Mouse (Mus musculus): ENCODE data around the gene Cd79b. TPM values are rescaled to one million over a fixed set of nuclear protein-coding genes. Genes with fewer than 3 reads are reported as not detected.

Gene Cd79b
- polyA plus RNA-seq, 1 experiment from 2014 or later, result 3.7 TPM

DNA sequence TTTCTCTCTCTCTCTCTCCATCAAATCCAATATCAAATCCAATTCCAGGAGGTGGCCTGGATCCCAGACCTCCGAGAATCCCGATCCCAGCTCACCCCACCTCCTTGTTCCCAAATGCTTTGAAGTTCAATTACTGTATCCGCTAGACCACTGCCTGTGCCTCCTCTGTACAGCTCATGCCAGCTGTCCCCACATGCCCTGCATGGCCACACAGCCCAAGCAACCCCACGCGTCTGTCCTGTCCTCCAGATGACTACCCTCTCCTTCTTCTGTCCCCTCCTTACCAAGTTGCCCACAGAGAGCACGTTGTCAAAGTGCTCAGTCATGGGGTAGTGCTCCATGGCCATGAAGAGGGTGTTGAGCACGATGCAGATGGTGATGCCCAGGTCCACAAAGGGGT, 24.3 kb upstream of the Cd79b start:
- ATAC-seq (ENCODE audit: insufficient read depth, low FRiP score, low read depth), result no peak
- Histone ChIP-seq H3K4me3 (replicated peaks) (no peak overlapping the region), H3K9ac (no peak overlapping the region), H3K27me3 (replicated peaks) (no peaks in the 10 kb centered on the region), H3K4me2 (no peak overlapping the region), H3K27ac (no peak overlapping the region), H3K36me3 (no peaks in the 10 kb centered on the region), H3K9me3 (no peaks in the 10 kb centered on the region), H3K4me1 (no peaks in the 10 kb centered on the region)
- WGBS, result 79% methylated on average over 7 of the region's 7 CpGs

DNA sequence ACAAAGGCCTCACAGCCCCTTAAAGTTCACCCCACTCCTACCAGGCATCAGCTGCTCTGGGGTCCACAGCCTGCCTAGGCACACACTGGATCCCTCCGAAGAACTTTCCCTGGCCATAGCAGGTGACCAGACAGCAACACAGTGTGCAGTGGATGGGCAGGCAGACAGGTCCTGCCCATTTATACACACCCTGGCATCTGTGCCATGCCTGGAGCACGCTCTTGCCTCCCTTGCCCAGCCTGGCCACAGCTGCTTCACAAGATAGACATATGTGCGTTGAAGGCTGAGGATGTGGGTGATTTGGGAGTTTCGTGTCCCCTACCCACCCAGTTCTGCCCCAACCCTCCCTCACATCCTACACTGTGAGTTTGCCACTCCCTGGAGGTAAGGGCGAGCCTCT, 23.5 kb upstream of the Cd79b start:
- 80% methylated on average over 5 of the region's 5 CpGs for WGBS
- Histone ChIP-seq H3K4me2 (no peak overlapping the region), H3K4me3 (replicated peaks) (no peak overlapping the region), H3K9ac (no peak overlapping the region), H3K36me3 (no peaks in the 10 kb centered on the region), H3K4me1 (no peaks in the 10 kb centered on the region), H3K27me3 (replicated peaks) (no peaks in the 10 kb centered on the region), H3K27ac (no peak overlapping the region), H3K9me3 (no peaks in the 10 kb centered on the region)
- no peak for ATAC-seq (ENCODE audit: insufficient read depth, low FRiP score, low read depth)

DNA sequence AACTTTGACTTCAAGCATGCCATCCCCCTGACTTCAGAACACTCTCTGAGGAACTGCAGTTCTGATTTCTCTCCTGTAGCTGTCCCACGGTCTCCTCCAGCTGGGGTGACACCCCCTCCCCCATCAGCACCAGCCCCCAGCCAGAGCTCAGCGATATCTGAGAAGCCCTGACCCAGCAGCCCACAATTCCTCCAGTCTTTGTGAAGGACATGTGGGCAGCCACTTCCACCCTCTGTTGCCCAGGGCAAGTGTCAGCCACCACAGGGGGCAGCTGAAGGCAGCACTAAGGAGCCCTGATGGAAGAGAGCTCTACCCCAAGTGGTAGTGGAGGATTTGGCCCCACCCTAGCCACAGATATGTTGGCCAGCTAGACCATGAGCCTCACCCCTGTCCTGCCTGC, 19.5 kb upstream of the Cd79b start:
- no peaks in the 10 kb centered on the region; the same call in 1 of the 2 replicates for H3K4me1 ChIP-seq
- H3K4me2 ChIP-seq, result no peak overlapping the region
- ATAC-seq (ENCODE audit: insufficient read depth, low FRiP score, low read depth), result no peak
- WGBS, result 5% methylated on average over 2 of the region's 2 CpGs
- H3K36me3 ChIP-seq, result no peaks in the 10 kb centered on the region
- no peak overlapping the region for H3K9ac ChIP-seq
- no peaks in the 10 kb centered on the region for H3K9me3 ChIP-seq
- H3K4me3 ChIP-seq (replicated peaks), result no peak overlapping the region
- H3K27me3 ChIP-seq (replicated peaks), result no peaks in the 10 kb centered on the region
- H3K27ac ChIP-seq, result no peak overlapping the region

DNA sequence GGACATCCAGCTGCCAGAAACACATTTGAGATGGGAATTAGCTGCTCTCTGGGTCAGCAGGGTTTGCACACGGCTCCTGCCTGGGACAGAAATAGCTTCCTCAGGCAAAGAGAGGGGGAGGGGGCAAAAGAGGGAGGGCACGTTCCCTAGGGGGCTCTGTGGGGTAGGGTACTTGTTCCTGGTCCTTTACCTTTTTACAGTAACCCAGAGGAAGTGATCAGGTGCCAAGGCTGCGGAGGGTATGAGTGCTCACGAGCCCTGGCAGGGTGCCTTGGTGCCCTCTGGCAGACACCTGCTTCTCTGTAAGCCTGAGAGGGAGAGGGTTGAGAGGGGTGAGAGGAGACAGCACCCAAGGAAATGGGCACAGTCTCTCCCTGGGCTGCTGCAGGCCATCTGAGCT, 17.9 kb upstream of the Cd79b start:
- 50% methylated on average over 4 of the region's 4 CpGs for WGBS
- no peaks in the 10 kb centered on the region for H3K9me3 ChIP-seq
- H3K4me3 ChIP-seq (replicated peaks), result no peak overlapping the region
- no peaks in the 10 kb centered on the region for H3K27me3 ChIP-seq (replicated peaks)
- H3K4me2 ChIP-seq, result no peak overlapping the region
- H3K9ac ChIP-seq, result no peak overlapping the region
- no peaks in the 10 kb centered on the region for H3K36me3 ChIP-seq
- ATAC-seq (ENCODE audit: insufficient read depth, low FRiP score, low read depth), result no peak
- peaks cover 2% of the 10 kb centered on the region; the same call in 1 of the 2 replicates for H3K4me1 ChIP-seq
- no peak overlapping the region for H3K27ac ChIP-seq

DNA sequence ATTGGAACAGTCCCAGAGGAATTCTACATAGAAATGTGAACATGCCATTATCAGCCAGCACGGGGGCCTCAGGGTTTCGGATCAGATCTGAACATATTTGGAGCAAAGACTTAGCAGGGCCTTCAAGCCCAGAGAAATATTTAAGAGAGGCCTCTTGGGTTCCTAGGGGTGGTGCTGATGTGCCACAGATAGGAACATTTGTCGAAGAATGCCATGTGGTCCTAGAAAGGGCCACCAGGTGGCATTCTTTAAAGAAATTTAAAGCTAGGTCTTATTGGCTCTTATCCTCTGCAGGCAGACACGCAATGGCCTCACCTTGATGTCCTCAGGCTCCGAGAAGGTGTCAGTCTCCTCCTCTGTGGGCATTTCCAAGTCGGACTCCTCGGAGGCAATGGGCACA, 15.1 kb upstream of the Cd79b start:
- Histone ChIP-seq H3K9ac (no peak overlapping the region), H3K4me2 (no peak overlapping the region), H3K4me3 (replicated peaks) (no peak overlapping the region), H3K36me3 (no peaks in the 10 kb centered on the region), H3K4me1 (peaks cover 2% of the 10 kb centered on the region; the same call in 1 of the 2 replicates), H3K27me3 (replicated peaks) (no peaks in the 10 kb centered on the region), H3K27ac (no peak overlapping the region), H3K9me3 (no peaks in the 10 kb centered on the region)
- WGBS, result 52% methylated on average over 7 of the region's 7 CpGs
- no peak for ATAC-seq (ENCODE audit: insufficient read depth, low FRiP score, low read depth)

DNA sequence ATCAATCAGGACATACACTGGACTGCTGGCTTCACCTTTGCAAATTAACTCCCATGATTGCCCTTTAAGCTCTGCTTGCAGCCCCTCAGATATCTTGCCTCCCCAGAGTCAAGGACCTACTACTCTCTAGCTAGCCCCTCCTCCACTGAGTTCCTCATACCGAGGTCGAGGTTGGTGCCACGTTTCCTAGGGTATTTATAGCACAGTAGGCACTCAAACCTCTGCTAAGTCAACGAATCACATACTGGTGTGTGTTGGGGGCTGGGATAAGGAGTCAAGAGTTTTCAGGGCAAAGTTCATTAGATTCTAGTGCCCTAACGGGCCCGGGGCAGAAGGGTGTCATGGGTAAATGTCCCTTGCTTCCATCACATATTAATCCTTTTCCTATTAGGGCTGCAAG, 14.6 kb upstream of the Cd79b start:
- no peaks in the 10 kb centered on the region for H3K36me3 ChIP-seq
- ATAC-seq (ENCODE audit: insufficient read depth, low FRiP score, low read depth), result no peak
- no peak overlapping the region for H3K9ac ChIP-seq
- H3K27ac ChIP-seq, result no peak overlapping the region
- 41% methylated on average over 6 of the region's 6 CpGs for WGBS
- H3K27me3 ChIP-seq (replicated peaks), result no peaks in the 10 kb centered on the region
- H3K4me2 ChIP-seq, result no peak overlapping the region
- no peaks in the 10 kb centered on the region for H3K9me3 ChIP-seq
- no peak overlapping the region for H3K4me3 ChIP-seq (replicated peaks)
- H3K4me1 ChIP-seq, result peaks cover 2% of the 10 kb centered on the region; the same call in 1 of the 2 replicates

DNA sequence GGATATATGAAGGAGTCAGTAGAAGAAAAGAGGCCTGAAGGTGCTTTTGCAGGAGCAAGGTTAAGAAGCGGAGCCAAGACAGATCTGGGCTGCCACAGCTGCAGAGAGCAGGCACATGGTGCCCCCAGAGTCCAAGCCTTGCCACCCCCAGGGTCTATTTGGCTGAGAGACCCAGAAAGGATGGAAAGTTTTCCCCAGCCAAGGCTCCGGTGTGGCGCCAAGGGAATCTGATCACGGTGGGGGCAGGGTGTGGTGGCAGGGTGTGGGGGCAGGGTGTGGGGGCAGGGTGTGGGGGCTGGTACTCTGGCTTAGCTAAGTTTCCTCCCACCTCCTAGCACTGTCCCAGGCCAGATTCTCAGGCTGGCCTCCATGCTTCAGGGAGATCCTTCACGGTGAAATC, 14.0 kb upstream of the Cd79b start:
- H3K36me3 ChIP-seq, result no peaks in the 10 kb centered on the region
- peaks cover 2% of the 10 kb centered on the region; the same call in 1 of the 2 replicates for H3K4me1 ChIP-seq
- no peak overlapping the region for H3K27ac ChIP-seq
- WGBS, result 46% methylated on average over 5 of the region's 5 CpGs
- H3K4me3 ChIP-seq (replicated peaks), result no peak overlapping the region
- no peaks in the 10 kb centered on the region for H3K27me3 ChIP-seq (replicated peaks)
- no peak overlapping the region for H3K9ac ChIP-seq
- no peak overlapping the region for H3K4me2 ChIP-seq
- no peaks in the 10 kb centered on the region for H3K9me3 ChIP-seq
- no peak for ATAC-seq (ENCODE audit: insufficient read depth, low FRiP score, low read depth)

DNA sequence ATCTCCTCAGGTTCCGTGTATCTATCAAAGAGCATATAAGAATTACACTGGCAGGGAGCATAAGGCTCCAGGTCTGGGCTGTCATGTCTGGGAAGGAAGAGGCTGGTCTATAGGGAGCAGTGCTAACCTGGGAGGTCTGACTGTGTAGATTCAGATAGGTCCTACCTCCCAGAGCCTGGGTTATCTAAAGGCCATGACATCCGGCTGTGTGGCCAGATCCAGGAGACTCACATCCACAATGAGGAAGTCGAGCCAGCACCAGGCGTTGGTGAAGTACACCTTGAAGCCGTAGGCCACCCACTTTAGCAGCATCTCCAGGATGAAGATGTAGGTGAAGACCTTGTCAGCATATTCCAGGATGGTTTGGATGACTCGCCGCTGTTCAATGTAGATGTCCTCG, 11.9 kb upstream of the Cd79b start:
- peaks cover 2% of the 10 kb centered on the region; the same call in 1 of the 2 replicates for H3K4me1 ChIP-seq
- H3K4me2 ChIP-seq, result no peak overlapping the region
- ATAC-seq (ENCODE audit: insufficient read depth, low FRiP score, low read depth), result no peak
- WGBS, result 76% methylated on average over 8 of the region's 8 CpGs
- H3K4me3 ChIP-seq (replicated peaks), result no peak overlapping the region
- H3K9me3 ChIP-seq, result no peaks in the 10 kb centered on the region
- no peak overlapping the region for H3K27ac ChIP-seq
- no peak overlapping the region for H3K9ac ChIP-seq
- no peaks in the 10 kb centered on the region for H3K27me3 ChIP-seq (replicated peaks)
- no peaks in the 10 kb centered on the region for H3K36me3 ChIP-seq

DNA sequence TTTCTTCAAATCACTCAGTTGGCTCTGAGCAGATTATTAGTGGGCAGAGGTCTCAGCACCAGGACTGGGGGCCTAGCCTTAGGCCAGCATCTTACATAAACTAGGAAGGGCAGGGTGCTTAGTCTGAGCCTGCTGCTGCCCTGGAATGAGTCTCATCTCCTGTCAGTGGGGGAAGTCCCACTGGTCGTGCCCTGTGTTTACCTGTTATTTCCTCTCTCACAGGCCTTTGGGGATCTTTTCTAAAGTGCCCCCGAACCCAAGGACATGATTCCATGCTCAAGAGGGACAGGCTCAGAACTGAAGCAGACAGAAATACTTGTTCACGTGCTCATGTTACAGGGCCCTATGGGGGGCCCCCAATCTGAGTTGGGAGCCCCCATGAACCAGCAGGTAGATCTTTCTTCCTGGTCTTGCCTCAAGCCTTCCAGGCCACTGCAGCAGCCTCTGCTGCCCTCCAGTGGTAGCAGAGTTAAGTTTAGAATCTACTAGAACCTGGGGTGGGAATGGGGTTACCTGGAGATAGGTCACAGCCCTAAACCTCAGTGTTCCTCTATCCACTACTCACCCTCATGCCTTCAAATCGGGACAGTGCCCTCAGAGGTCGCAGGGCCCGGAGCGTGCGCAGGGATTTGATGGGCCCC, 11.1 kb upstream of the Cd79b start:
- 65% methylated on average over 8 of the region's 8 CpGs for WGBS
- H3K9ac ChIP-seq, result no peak overlapping the region
- ATAC-seq (ENCODE audit: insufficient read depth, low FRiP score, low read depth), result no peak
- no peaks in the 10 kb centered on the region for H3K9me3 ChIP-seq
- H3K27ac ChIP-seq, result no peak overlapping the region
- no peaks in the 10 kb centered on the region for H3K36me3 ChIP-seq
- H3K27me3 ChIP-seq (replicated peaks), result no peaks in the 10 kb centered on the region
- H3K4me1 ChIP-seq, result peaks cover 2% of the 10 kb centered on the region; the same call in 1 of the 2 replicates
- no peak overlapping the region for H3K4me2 ChIP-seq
- H3K4me3 ChIP-seq (replicated peaks), result no peak overlapping the region

DNA sequence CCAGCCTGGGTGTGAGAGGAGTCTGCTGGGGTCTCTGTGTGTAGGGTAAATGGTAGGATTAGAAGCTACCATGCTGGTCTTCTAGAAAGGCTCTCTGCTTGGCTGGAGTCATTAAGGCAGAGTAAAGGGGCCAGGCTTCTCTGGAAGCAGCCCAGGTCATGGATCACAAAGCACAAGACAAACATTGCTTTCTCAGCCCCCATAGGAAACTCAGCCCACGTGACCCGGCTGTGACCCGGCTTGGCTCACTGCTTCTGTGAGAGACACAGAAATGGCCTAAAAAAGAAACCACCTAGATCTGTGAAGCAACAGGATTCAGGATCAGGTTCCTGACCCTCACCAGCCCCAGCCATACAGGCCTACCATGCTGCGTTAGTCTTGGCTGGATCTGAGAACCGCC, 10.3 kb upstream of the Cd79b start:
- Histone ChIP-seq H3K4me2 (no peak overlapping the region), H3K4me3 (replicated peaks) (no peak overlapping the region), H3K9ac (no peak overlapping the region), H3K27ac (no peak overlapping the region), H3K27me3 (replicated peaks) (no peaks in the 10 kb centered on the region), H3K9me3 (no peaks in the 10 kb centered on the region), H3K36me3 (no peaks in the 10 kb centered on the region), H3K4me1 (peaks cover 2% of the 10 kb centered on the region; the same call in 1 of the 2 replicates)
- ATAC-seq (ENCODE audit: insufficient read depth, low FRiP score, low read depth), result no peak
- 70% methylated on average over 5 of the region's 5 CpGs for WGBS

DNA sequence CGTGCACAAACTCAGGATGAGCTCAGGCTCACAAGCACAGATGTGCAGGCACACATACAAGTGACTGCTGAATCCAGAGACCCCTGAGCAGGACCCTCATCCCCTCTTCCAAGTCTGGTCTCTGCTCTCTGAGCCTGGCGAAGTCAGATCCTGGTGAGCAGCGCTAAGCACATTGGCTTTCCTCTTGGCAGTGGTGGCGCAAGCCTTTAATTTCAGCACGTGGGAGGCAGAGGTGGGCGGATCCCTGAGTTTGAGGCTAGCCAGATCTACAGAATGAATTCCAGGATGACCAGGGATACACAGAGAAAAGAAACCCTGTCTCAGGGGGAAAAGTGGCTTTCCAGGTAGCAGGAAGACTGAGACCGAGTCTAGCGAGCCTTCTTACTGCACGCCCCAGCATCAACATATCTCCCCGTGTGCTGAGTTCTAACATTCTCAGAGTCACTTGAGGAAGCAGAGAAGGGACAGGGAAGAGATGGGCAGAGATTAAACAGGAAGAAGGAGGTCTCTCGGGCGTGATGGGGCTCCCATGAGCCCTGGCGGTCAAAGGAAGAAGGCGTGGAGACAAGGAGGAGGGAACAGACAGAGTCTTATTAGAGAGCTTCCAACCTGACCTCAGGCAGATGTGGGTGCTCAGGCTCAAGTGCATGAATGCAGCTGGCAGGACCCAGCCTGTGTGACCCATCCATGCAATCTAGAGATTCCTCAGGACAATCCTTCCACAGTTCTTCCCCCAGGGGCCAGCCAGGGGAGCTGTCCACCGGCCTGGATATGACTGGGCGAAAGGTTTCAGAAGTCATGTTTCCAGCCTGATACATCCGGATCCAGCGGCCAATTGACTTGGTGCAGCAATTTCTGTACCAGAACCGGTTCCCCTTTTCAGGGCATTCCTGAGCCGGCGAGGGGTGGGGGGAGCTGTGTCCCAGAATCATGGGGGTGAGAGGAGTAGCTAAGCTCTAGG, 4.1 kb upstream of the Cd79b start:
- no peak overlapping the region for H3K4me2 ChIP-seq
- WGBS, result 61% methylated on average over 21 of the region's 21 CpGs
- no peak overlapping the region for H3K4me3 ChIP-seq (replicated peaks)
- H3K36me3 ChIP-seq, result no peaks in the 10 kb centered on the region
- H3K27me3 ChIP-seq (replicated peaks), result no peaks in the 10 kb centered on the region
- H3K4me1 ChIP-seq, result 0 out of 2 replicates have a peak, but pooled peaks cover 10% of the 10 kb centered on the region
- H3K9me3 ChIP-seq, result no peaks in the 10 kb centered on the region
- no peak overlapping the region for H3K9ac ChIP-seq
- ATAC-seq (ENCODE audit: insufficient read depth, low FRiP score, low read depth), result no peak
- H3K27ac ChIP-seq, result no peak overlapping the region

DNA sequence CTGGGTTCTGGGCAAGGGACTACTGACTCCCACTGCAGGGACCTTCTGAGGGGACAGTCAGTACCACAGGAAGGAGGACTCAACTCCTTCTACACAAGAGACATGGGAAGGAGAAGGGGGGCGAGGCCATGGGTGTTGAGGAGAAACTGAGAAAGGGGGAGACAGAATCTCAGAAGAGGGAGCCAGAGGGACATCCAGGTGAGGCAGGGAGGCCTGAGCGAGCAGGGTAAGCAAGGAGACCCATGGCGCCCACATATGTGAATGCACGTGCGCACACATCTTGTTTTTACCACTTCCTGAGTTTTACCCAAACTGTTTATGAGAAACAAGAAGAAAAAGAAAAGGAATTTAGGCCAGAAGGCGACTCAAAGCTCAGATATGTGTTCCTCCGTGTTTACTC, 3.2 kb upstream of the Cd79b start:
- no peak for ATAC-seq (ENCODE audit: insufficient read depth, low FRiP score, low read depth)
- WGBS, result 71% methylated on average over 7 of the region's 7 CpGs
- H3K4me2 ChIP-seq, result no peak overlapping the region
- H3K9ac ChIP-seq, result no peak overlapping the region
- 0 out of 2 replicates have a peak, but pooled peaks cover 16% of the 10 kb centered on the region for H3K4me1 ChIP-seq
- H3K27ac ChIP-seq, result no peak overlapping the region
- H3K36me3 ChIP-seq, result no peaks in the 10 kb centered on the region
- H3K27me3 ChIP-seq (replicated peaks), result no peaks in the 10 kb centered on the region
- H3K4me3 ChIP-seq (replicated peaks), result no peak overlapping the region
- H3K9me3 ChIP-seq, result no peaks in the 10 kb centered on the region
